Mouse (Mus musculus): ENCODE measurements around the gene Ppil6. TPM values are rescaled to one million over a fixed set of nuclear protein-coding genes. Genes with fewer than 3 reads are reported as not detected.

The Ppil6 gene
- not detected for polyA plus RNA-seq (2017; shearing (Covaris generic))

GRCm38 (mm10) chr10:41489708-41490517 is at the start of gene Ppil6, which contains the start of gene Smpd2:
Ppil6 (plus strand) TSS chr10:41490439.
Smpd2 (minus strand) TSS chr10:41490369.

GRCm38 (mm10) chr10:41450137-41450670 is 40.0 kb upstream of the Ppil6 start, which contains the start of gene Zbtb24:
Zbtb24 (plus strand) TSS chr10:41450383.

GRCm38 (mm10) chr10:41476171-41477017 is 13.8 kb upstream of the Ppil6 start, which contains the start of gene Mical1:
Mical1 (plus strand) TSS chr10:41476314.

GRCm38 (mm10) chr10:41518981-41519618 is 28.9 kb downstream of the Ppil6 start, which contains the start of gene Cd164:
Cd164 (plus strand) TSS chr10:41519414.

Other genes with a start within 250 kb of the Ppil6 start
- 16.0 TPM for gene Fig4, start 187.2 kb upstream of the Ppil6 start, polyA plus RNA-seq (2017; shearing (Covaris generic))
- not detected for gene Ak9, start 186.5 kb upstream of the Ppil6 start, polyA plus RNA-seq (2017; shearing (Covaris generic))
- 32.4 TPM for gene Zbtb24, start 40.1 kb upstream of the Ppil6 start, polyA plus RNA-seq (2017; shearing (Covaris generic))
- gene Mical1, start 14.1 kb upstream of the Ppil6 start, polyA plus RNA-seq (2017; shearing (Covaris generic)), result 167 TPM
- 28.2 TPM for gene Smpd2, start 70 bp upstream of the Ppil6 start, polyA plus RNA-seq (2017; shearing (Covaris generic))
- gene Cd164, start 29.0 kb downstream of the Ppil6 start, polyA plus RNA-seq (2017; shearing (Covaris generic)), result 253 TPM
- 0.83 TPM for gene Ccdc162, start 226.2 kb downstream of the Ppil6 start, polyA plus RNA-seq (2017; shearing (Covaris generic))